Mouse (Mus musculus) left cerebral cortex, postnatal 14 days (tissue): ENCODE results near the gene Nlrp14. TPM values are rescaled to one million over a fixed set of nuclear protein-coding genes. Genes with fewer than 3 reads are reported as not detected.
"Not testable (repeated sequence)": the region's sequence is repeated elsewhere in the genome, so short reads cannot be mapped to it uniquely, and the experiment has no call there.

Experiments used
- DNase-seq, 2 experiments: peaks; one replicate each; pipeline ENCODE4 v3.0.0; 2021 to 2022; ENCODE audit warnings: low spot score in 2 of 2, mixed read lengths in 1 of 2
- intact Hi-C: fragments of 180-260 bp; cut with DNase I; formaldehyde crosslinking; loops from one replicate; pipeline ENCODE4 v1.15.1; 2025
- long read RNA-seq, 2 experiments: library from polyadenylated mRNA; stranded (forward); transcript quantifications; one replicate each; pipeline ENCODE4 v2.0.0; 2021
- total RNA-seq, 2 experiments: library from RNA; stranded (reverse); gene quantifications; 2 replicates each; pipeline ENCODE4 v1.2.3; 2021

Gene Nlrp14
- total RNA-seq: not detected
- long read RNA-seq, experiment 1: 0 reads
- long read RNA-seq, experiment 2: 0 reads

DNA sequence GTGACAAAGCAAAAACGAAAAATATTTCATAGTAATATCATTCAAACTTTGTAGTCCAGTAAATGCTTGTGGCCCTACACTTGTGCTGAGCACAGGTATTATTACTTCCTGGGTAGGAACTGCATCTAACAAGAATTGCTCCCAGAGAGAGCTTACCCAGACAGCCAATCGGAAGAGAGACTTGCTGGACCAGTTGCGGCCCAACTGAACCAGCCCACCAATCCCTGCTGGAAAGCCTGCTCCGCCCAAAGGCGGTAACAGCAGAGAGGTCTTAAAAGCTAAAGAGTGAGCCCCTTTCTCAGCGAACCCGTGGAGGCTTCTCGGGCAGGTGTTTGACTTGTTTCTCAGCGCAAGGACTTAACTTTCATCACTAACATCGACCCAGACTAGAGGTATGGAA is at the start of gene Nlrp14:
Nlrp14 (plus strand) TSS at position 301 of the 400 bp plus-strand sequence.
- intact Hi-C loops: no loop called here
- no peak for DNase-seq

DNA sequence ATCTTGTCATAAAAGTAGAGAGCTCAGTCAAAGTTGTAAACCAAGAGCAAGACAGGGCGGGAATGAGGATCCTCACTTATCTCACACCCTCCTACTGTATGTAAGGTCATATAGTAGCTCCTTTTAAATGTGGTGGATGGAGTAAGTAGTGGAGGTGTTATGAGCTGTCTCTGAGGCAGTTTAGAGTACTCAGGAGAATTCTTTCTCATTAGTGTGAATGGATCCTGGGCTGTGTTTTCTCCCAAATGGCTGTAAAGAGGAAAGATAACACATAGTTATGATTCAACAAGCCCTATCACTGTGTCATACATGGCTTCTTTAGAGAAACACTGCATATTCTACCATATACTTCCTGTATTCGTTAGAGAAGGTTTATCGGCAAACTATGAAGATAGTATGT is 35.8 kb upstream of the Nlrp14 start, which contains the start of gene Olfr715:
Olfr715 (minus strand) TSS at position 101 of the 400 bp plus-strand sequence.
- DNase-seq, intact Hi-C loops: not testable (repeated sequence)

DNA sequence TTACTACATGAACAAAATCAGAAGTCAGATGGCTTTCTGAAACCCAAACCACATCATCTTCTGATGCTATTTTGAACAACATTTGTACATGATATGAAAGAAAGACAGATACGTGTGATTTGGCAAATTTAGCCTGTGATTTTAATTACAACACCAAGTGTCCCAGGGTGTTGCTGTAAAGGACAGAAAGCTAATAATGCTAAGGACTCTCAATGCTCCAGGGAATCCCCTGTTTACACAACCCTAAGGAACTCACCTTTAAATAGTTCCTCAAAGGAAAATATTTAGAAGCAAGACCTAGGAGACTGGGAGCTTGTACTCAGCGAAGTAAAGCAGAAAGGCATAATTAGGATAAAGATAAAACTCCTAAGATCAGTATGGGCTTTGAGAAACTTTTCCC is 28.8 kb upstream of the Nlrp14 start, which contains the start of gene Olfr716:
Olfr716 (plus strand) TSS at position 301 of the 400 bp plus-strand sequence.
- intact Hi-C loops: loop anchor here (2.0 kb wide), 1 partner anchor 43 kb away; no protein-coding TSS in a partner anchor

DNA sequence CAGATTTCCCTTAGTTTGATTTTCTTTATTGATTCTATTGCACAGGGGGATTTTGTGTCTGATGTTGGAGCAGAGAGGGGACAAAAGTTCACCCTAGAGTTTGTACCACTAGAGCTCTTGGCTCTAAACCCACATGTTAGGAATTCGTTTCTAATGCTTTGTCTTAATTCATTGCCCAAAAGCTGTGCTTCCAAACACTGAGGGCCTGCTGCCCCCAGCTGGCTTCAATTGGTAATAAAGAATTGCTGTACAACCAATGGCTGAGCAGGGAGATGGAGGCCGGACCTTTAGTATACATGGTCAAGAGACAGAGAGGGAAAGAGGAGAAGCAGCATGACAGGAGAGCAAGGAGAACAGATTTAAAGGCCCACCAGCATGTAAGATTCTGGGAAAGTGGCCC is 13.6 kb downstream of the Nlrp14 start:
- DNase-seq: no peak
- intact Hi-C loops: loop anchor here (2.0 kb wide), 1 partner anchor 42 kb away; the partner anchor contains the start of gene Olfr716

More for the DNA sequence above, 28.8 kb upstream of the Nlrp14 start, which contains the start of gene Olfr716:
- not testable (repeated sequence) for DNase-seq

DNA sequence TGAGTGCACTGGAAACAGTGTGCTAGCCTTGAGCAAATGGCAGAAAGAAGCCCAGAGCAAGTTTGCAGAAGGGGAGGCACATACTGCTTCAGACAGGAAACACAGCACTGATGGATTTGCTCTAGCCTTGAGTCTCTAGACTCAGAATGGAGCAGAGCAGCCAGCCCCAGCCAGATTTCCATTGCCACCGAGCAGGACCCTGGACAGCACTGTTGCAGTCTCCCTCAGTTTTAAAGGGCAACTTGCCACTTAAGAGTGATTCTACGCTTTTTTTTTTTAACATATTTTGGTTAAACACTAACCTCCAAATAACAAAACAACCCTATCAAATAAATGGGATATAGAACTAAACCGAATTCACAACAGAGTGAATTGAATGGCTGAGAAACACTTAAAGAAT is 35.0 kb downstream of the Nlrp14 start:
- no peak for DNase-seq
- intact Hi-C loops: no loop called here

DNA sequence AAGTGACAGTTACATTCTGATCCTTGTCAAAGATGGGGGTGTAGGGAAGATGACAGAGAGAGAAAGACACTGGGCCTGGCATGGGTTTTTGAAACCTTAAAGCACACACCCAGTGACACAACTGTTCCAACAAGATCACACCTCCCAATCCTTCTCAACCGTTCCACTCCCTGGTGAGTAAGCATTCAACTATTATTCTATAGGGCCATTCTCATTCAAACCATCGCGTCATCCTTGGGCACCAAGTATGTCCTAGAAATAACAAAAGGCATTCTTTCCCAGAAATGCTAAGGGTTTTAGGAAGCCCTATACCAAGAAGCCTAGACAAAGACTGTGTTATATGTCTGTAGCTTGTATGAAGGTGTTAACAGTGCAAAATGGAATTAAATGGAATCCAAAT is 41.1 kb downstream of the Nlrp14 start:
- intact Hi-C loops: no loop called here
- DNase-seq: no peak

DNA sequence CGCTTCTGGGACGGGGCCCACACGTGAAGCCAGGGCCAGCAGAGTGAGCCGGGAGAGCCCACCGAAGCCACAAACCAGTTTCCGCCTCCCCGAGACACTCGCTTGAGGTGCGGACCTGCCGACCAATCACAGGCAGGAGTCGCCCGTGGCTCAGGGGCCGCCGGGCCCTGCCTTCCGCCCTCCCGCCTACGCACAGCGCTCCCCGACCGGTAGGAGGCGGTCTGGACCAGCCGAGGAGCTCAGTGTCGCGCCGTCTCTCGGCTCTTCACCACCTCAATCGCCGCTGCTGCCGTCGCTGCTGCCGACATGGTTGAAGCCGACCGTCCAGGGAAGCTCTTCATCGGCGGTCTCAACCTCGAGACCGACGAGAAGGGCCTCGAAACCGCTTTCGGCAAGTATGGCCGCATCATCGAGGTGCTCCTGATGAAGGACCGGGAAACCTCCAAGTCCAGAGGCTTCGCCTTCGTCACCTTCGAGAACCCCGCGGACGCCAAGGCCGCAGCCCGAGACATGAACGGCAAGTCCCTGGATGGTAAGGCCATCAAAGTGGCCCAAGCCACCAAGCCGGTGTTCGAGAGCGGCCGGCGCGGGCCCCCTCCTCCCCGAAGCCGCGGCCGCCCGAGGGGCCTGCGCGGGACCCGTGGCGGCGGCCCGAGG is 42.5 kb downstream of the Nlrp14 start, which contains the start of gene Rbmxl2:
Rbmxl2 (plus strand) TSS at position 242 of the 657 bp plus-strand sequence.
- intact Hi-C loops: no loop called here
- DNase-seq: no peak

DNA sequence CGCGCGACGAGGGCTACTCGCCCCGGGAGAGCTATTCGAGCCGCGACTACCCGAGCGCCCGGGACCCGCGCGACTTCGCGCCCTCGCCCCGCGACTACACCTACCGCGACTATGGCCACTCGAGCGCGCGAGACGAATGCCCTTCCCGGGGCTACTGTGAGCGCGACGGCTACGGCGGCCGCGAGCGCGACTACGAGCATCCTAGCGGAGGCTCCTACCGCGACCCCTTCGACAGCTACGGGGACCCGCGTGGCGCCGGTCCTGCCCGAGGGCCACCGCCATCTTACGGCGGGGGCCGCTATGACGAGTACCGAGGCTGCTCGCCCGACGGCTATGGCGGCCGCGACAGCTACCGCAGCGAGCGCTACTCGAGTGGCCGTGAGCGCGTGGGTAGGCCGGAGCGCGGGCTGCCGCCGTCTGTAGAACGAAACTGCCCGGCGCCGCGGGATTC is 43.4 kb downstream of the Nlrp14 start:
- intact Hi-C loops: loop anchor here (10.0 kb wide), 1 partner anchor 535 kb away; no protein-coding TSS in a partner anchor
- DNase-seq: no peak

DNA sequence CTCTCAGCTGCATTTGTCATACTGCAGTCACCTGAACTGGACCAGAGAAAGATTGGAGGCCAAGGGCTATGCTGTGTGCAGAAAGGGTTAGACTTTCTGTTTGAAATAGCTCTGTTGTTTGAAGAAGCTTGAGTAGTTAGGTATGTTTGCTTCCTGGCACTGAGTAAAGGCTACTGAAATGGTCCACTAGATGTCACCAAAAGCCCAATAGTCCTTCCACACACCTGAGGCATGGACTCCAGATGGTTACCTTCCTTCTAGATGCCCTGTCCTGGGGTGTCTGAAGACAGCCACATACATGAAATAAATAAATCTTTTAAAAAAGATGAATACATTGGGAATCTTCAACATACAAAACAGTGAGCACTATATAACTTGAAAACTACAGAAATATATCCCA is 48.9 kb downstream of the Nlrp14 start:
- intact Hi-C loops: loop anchor here (5.0 to 10.0 kb wide), 2 partner anchors 312 to 529 kb away; no protein-coding TSS in a partner anchor
- peak in 1 of 2 experiments; percentile 17 for DNase-seq

DNA sequence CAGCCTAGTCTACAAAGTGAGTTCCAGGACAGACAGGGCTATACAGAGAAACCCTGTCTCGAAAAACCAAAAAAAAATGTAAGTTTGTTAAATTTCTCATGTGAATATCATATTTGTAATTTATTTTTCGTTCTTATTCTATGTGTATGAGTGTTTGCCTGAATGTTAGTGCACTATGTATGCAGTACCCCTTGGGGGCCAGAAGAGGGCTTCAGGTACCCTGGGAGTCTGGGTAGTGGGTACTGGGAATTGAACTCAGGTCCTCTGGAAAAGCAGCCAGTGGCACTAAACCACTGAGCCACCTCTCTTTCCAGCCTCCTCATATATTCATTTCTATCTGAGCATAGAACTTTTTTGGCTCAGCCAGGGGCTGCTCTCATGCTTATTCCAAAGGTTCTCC is 50.1 kb downstream of the Nlrp14 start:
- no peak for DNase-seq
- intact Hi-C loops: loop anchor here (5.0 to 10.0 kb wide), 2 partner anchors 310 to 528 kb away; no protein-coding TSS in a partner anchor

DNA sequence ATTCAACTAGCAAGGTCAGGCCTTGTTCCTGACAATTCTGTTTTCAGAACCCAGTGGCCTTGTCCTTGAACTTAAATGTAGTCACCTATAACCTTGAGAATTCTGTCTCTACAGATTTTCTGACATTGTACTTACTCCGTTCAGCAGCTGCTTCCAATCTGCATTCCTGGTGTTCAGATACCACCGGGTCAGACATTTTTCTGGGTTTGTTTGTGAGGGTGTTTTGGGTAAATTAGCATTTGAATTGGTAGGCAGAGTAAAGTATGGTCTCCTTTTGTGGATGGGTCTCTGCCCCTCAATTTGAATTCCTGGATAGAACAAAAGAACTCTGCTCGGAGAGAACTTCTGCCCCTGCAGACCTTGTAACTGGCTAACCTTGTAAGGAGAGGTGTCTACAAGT is 70.1 kb downstream of the Nlrp14 start:
- no peak for DNase-seq
- intact Hi-C loops: loop anchor here (5.0 kb wide), 1 partner anchor 285 kb away; no protein-coding TSS in a partner anchor

DNA sequence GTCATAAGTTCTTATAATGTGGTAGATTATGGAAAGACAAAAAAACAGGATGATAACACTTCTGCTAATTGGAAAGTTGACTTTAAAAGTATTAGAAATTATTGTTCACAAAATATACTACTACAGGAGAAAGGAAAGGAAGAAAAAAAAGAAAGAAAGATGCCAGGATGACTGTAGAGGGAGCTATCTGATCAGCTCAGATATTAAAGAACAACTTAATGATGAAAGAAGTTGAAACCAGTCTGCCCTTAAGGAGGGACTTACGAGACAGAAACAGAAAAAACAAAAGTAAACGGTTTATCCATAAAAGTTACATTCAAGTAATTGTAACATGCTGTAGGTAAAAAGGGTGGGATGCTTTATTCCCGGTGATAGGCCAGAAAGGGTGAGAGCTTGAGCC is 70.7 kb downstream of the Nlrp14 start:
- intact Hi-C loops: loop anchor here (5.0 kb wide), 1 partner anchor 285 kb away; no protein-coding TSS in a partner anchor
- DNase-seq: no peak

DNA sequence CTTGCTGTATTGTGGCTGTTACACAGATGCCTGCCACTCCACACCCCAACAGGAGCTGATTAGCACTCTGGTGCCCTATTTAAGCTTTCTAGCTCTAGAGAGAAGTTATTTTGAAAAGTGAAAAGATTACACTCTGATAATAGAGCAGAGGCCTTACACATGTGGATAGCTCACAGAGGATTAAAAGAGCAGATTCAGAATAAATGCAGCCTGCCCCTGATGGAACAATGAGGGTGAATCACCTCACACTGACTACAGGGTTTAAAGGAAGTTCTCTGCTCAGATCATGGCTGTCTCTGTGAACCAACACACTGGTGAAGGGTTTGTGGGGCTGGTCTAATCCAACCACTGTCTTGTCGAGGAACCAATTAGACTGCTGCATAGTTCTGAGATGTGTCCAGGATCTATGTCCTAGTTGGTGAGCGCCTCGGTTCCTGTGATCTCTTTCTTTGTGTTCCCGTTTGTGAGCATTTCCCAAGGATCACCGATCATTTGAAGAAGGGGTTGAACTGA is 74.6 kb downstream of the Nlrp14 start:
- no peak for DNase-seq
- intact Hi-C loops: no loop called here

Other genes starting within 250 kb of the Nlrp14 start
- not detected for gene Olfr709-ps1, start 234.8 kb upstream of the Nlrp14 start, total RNA-seq
- gene Olfr710, start 218.7 kb upstream of the Nlrp14 start, total RNA-seq: not detected
- not detected for gene Olfr6, start 203.1 kb upstream of the Nlrp14 start, total RNA-seq
- not detected for gene Olfr711, start 191.5 kb upstream of the Nlrp14 start, total RNA-seq
- not detected for gene Olfr2, start 160.9 kb upstream of the Nlrp14 start, total RNA-seq
- not detected for gene Olfr713, start 135.8 kb upstream of the Nlrp14 start, total RNA-seq
- not detected for gene Olfr714, start 96.0 kb upstream of the Nlrp14 start, total RNA-seq
- gene Olfr17, start 73.8 kb upstream of the Nlrp14 start, total RNA-seq: not detected
- gene Olfr715b, start 56.6 kb upstream of the Nlrp14 start, total RNA-seq: not detected
- not detected for gene Olfr715, start 35.9 kb upstream of the Nlrp14 start, total RNA-seq
- not detected for gene Olfr716, start 28.7 kb upstream of the Nlrp14 start, total RNA-seq
- gene Rbmxl2, start 42.5 kb downstream of the Nlrp14 start, total RNA-seq: not detected
- gene Syt9, start 203.7 kb downstream of the Nlrp14 start, total RNA-seq: 10 to 100 TPM in 1 of 2 experiments, 1 to 10 TPM in 1; 7.9 to 11.2 TPM